Mouse (Mus musculus): ENCODE measurements around the gene Wdfy4.

Gene Wdfy4

GRCm38 (mm10) chr14:33078596-33078995 is 106.7 kb downstream of the Wdfy4 start:
- no peak for DNase-seq (ENCODE audit: low spot score in 2 of 2)

- DNase-seq (ENCODE audit: low spot score in 2 of 2): no peak
These were observed 107.2 kb downstream of the Wdfy4 start for GRCm38 (mm10) chr14:33078110-33078509.

GRCm38 (mm10) chr14:33073355-33073754 is 112.0 kb downstream of the Wdfy4 start:
- DNase-seq (ENCODE audit: low spot score in 2 of 2): no peak

GRCm38 (mm10) chr14:33072351-33072750 is 113.0 kb downstream of the Wdfy4 start:
- no peak for DNase-seq (ENCODE audit: low spot score in 2 of 2)

GRCm38 (mm10) chr14:33067676-33068075 is 117.6 kb downstream of the Wdfy4 start:
- no peak for DNase-seq (ENCODE audit: low spot score in 2 of 2)

- no peak for DNase-seq (ENCODE audit: low spot score in 2 of 2)
These were observed 122.3 kb downstream of the Wdfy4 start for GRCm38 (mm10) chr14:33062996-33063395.

GRCm38 (mm10) chr14:33058881-33059660 is 126.2 kb downstream of the Wdfy4 start:
- no peak for DNase-seq (ENCODE audit: low spot score in 2 of 2)

- no peak for DNase-seq (ENCODE audit: low spot score in 2 of 2)
These were observed 131.9 kb downstream of the Wdfy4 start for GRCm38 (mm10) chr14:33053441-33053840.

GRCm38 (mm10) chr14:33045217-33045616 is 140.1 kb downstream of the Wdfy4 start:
- no peak for DNase-seq (ENCODE audit: low spot score in 2 of 2)

- DNase-seq (ENCODE audit: low spot score in 2 of 2): no peak
These were observed 148.5 kb downstream of the Wdfy4 start for GRCm38 (mm10) chr14:33036811-33037210.

GRCm38 (mm10) chr14:33035386-33035785 is 149.9 kb downstream of the Wdfy4 start:
- no peak for DNase-seq (ENCODE audit: low spot score in 2 of 2)

GRCm38 (mm10) chr14:33033424-33033823 is 151.9 kb downstream of the Wdfy4 start:
- DNase-seq (ENCODE audit: low spot score in 2 of 2): peak; percentile 1 to 3

GRCm38 (mm10) chr14:33030849-33031248 is 154.5 kb downstream of the Wdfy4 start:
- DNase-seq (ENCODE audit: low spot score in 2 of 2): no peak

- no peak for DNase-seq (ENCODE audit: low spot score in 2 of 2)
These were observed 165.7 kb downstream of the Wdfy4 start for GRCm38 (mm10) chr14:33019606-33020005.

- DNase-seq (ENCODE audit: low spot score in 2 of 2): no peak
These were observed 166.3 kb downstream of the Wdfy4 start for GRCm38 (mm10) chr14:33019050-33019449.

GRCm38 (mm10) chr14:33007638-33008037 is 177.7 kb downstream of the Wdfy4 start:
- DNase-seq (ENCODE audit: low spot score in 2 of 2): no peak

GRCm38 (mm10) chr14:33005114-33005513 is 180.2 kb downstream of the Wdfy4 start:
- no peak for DNase-seq (ENCODE audit: low spot score in 2 of 2)

GRCm38 (mm10) chr14:33000112-33000979 is 185.0 kb downstream of the Wdfy4 start:
- DNase-seq (ENCODE audit: low spot score in 2 of 2): no peak

- DNase-seq (ENCODE audit: low spot score in 2 of 2): no peak
These were observed 185.8 kb downstream of the Wdfy4 start for GRCm38 (mm10) chr14:32999511-32999910.

GRCm38 (mm10) chr14:32994954-32995636 is 190.2 kb downstream of the Wdfy4 start:
- DNase-seq (ENCODE audit: low spot score in 2 of 2): peak in 1 of 2 experiments; percentile 9

- no peak for DNase-seq (ENCODE audit: low spot score in 2 of 2)
These were observed 194.2 kb downstream of the Wdfy4 start, which contains the start of gene Lrrc18 for GRCm38 (mm10) chr14:32991082-32991481. Gene Lrrc18 (plus strand): TSS chr14:32991382.

- DNase-seq (ENCODE audit: low spot score in 2 of 2): no peak
These were observed 198.6 kb downstream of the Wdfy4 start for GRCm38 (mm10) chr14:32986659-32987058.

All from frontal cortex, postnatal 36 days (tissue).